Mouse (Mus musculus): ENCODE results near the gene Hes5. TPM values are rescaled to one million over a fixed set of nuclear protein-coding genes. Genes with fewer than 3 reads are reported as not detected.

Gene Hes5
- polyA plus RNA-seq (2015; fragmentation: Nextera tagmentation; extraction: Ambion mirVana), result 1.3 and 1.4 TPM in 2 replicates

GRCm38 (mm10) chr4:154960690-154961225, at the start of gene Hes5:
Gene Hes5, plus strand, starts transcription at chr4:154960923.
- H3K4me2 ChIP-seq (ENCODE audit: low read depth, low read length), result peak within 1 kb of the TSS; percentile 86
- no peak within 1 kb of the TSS for H3K27ac ChIP-seq (ENCODE audit: low read length)
- peak within 1 kb of the TSS; percentile 50 for H3K4me3 ChIP-seq (ENCODE audit: low read length)
- H3K4me1 ChIP-seq (ENCODE audit: control insufficient read depth, insufficient read depth, low read length), result peaks cover 43% of the 10 kb centered on the region
- ATAC-seq, result no peak
- no peaks in the 10 kb centered on the region for H3K9me3 ChIP-seq (ENCODE audit: control insufficient read depth, low read length)
- H3K36me3 ChIP-seq (ENCODE audit: control insufficient read depth, insufficient read depth, low read length), result no peaks in the 10 kb centered on the region
- H3K27me3 ChIP-seq (replicated peaks; ENCODE audit: control insufficient read depth, insufficient read depth, low read length), result peaks cover 65% of the 10 kb centered on the region
- WGBS, result under 1% methylated on average over 65 of the region's 65 CpGs
- H3K9ac ChIP-seq (ENCODE audit: low read depth, low read length), result peak within 1 kb of the TSS; percentile 50

- peaks cover 45% of the 10 kb centered on the region for H3K4me1 ChIP-seq (ENCODE audit: control insufficient read depth, insufficient read depth, low read length)
- H3K36me3 ChIP-seq (ENCODE audit: control insufficient read depth, insufficient read depth, low read length), result no peaks in the 10 kb centered on the region
- no peak overlapping the region for H3K4me3 ChIP-seq (ENCODE audit: low read length)
- no peaks in the 10 kb centered on the region for H3K27me3 ChIP-seq (replicated peaks; ENCODE audit: control insufficient read depth, insufficient read depth, low read length)
- H3K9ac ChIP-seq (ENCODE audit: low read depth, low read length), result no peak overlapping the region
- WGBS, result 46% methylated on average over 2 of the region's 2 CpGs
- no peaks in the 10 kb centered on the region for H3K9me3 ChIP-seq (ENCODE audit: control insufficient read depth, low read length)
- H3K27ac ChIP-seq (ENCODE audit: low read length), result peak overlapping the region; percentile 6
- peak; percentile 42 for ATAC-seq
- no peak overlapping the region for H3K4me2 ChIP-seq (ENCODE audit: low read depth, low read length)
These were observed 49.1 kb upstream of the Hes5 start for GRCm38 (mm10) chr4:154911644-154912043.

- no peaks in the 10 kb centered on the region for H3K9me3 ChIP-seq (ENCODE audit: control insufficient read depth, low read length)
- H3K27ac ChIP-seq (ENCODE audit: low read length), result no peak overlapping the region
- H3K4me1 ChIP-seq (ENCODE audit: control insufficient read depth, insufficient read depth, low read length), result peaks cover 39% of the 10 kb centered on the region
- H3K27me3 ChIP-seq (replicated peaks; ENCODE audit: control insufficient read depth, insufficient read depth, low read length), result no peaks in the 10 kb centered on the region
- no peak overlapping the region for H3K9ac ChIP-seq (ENCODE audit: low read depth, low read length)
- H3K4me2 ChIP-seq (ENCODE audit: low read depth, low read length), result no peak overlapping the region
- no peak overlapping the region for H3K4me3 ChIP-seq (ENCODE audit: low read length)
- ATAC-seq, result no peak
- H3K36me3 ChIP-seq (ENCODE audit: control insufficient read depth, insufficient read depth, low read length), result no peaks in the 10 kb centered on the region
- WGBS, result 81% methylated on average over 3 of the region's 3 CpGs
These were observed 46.9 kb upstream of the Hes5 start for GRCm38 (mm10) chr4:154913845-154914244.

GRCm38 (mm10) chr4:154914252-154914651, 46.5 kb upstream of the Hes5 start:
- no peak overlapping the region for H3K27ac ChIP-seq (ENCODE audit: low read length)
- no peaks in the 10 kb centered on the region for H3K36me3 ChIP-seq (ENCODE audit: control insufficient read depth, insufficient read depth, low read length)
- peaks cover 39% of the 10 kb centered on the region for H3K4me1 ChIP-seq (ENCODE audit: control insufficient read depth, insufficient read depth, low read length)
- H3K27me3 ChIP-seq (replicated peaks; ENCODE audit: control insufficient read depth, insufficient read depth, low read length), result no peaks in the 10 kb centered on the region
- no peak overlapping the region for H3K9ac ChIP-seq (ENCODE audit: low read depth, low read length)
- no peaks in the 10 kb centered on the region for H3K9me3 ChIP-seq (ENCODE audit: control insufficient read depth, low read length)
- 91% methylated on average over 4 of the region's 4 CpGs for WGBS
- peak; percentile 2 for ATAC-seq
- H3K4me3 ChIP-seq (ENCODE audit: low read length), result no peak overlapping the region
- no peak overlapping the region for H3K4me2 ChIP-seq (ENCODE audit: low read depth, low read length)

- ATAC-seq, result peak; percentile 92
- whole genome bisulfite sequencing, result 51% methylated on average over 3 of the region's 3 CpGs
- Histone ChIP-seq H3K4me3 (ENCODE audit: low read length) (no peak overlapping the region), H3K36me3 (ENCODE audit: control insufficient read depth, insufficient read depth, low read length) (no peaks in the 10 kb centered on the region), H3K27me3 (replicated peaks; ENCODE audit: control insufficient read depth, insufficient read depth, low read length) (no peaks in the 10 kb centered on the region), H3K9me3 (ENCODE audit: control insufficient read depth, low read length) (no peaks in the 10 kb centered on the region), H3K4me1 (ENCODE audit: control insufficient read depth, insufficient read depth, low read length) (peaks cover 39% of the 10 kb centered on the region), H3K27ac (ENCODE audit: low read length) (no peak overlapping the region), H3K9ac (ENCODE audit: low read depth, low read length) (no peak overlapping the region), H3K4me2 (ENCODE audit: low read depth, low read length) (no peak overlapping the region)
These were observed 46.0 kb upstream of the Hes5 start for GRCm38 (mm10) chr4:154914707-154915106.

- Histone ChIP-seq H3K4me1 (ENCODE audit: control insufficient read depth, insufficient read depth, low read length) (peaks cover 39% of the 10 kb centered on the region), H3K9me3 (ENCODE audit: control insufficient read depth, low read length) (no peaks in the 10 kb centered on the region), H3K36me3 (ENCODE audit: control insufficient read depth, insufficient read depth, low read length) (no peaks in the 10 kb centered on the region), H3K27ac (ENCODE audit: low read length) (no peak overlapping the region), H3K4me2 (ENCODE audit: low read depth, low read length) (no peak overlapping the region), H3K27me3 (replicated peaks; ENCODE audit: control insufficient read depth, insufficient read depth, low read length) (no peaks in the 10 kb centered on the region), H3K4me3 (ENCODE audit: low read length) (no peak overlapping the region), H3K9ac (ENCODE audit: low read depth, low read length) (no peak overlapping the region)
- 79% methylated on average over 10 of the region's 10 CpGs for WGBS
- ATAC-seq, result no peak
These were observed 45.4 kb upstream of the Hes5 start for GRCm38 (mm10) chr4:154915286-154915685.

GRCm38 (mm10) chr4:154916662-154917061, 44.1 kb upstream of the Hes5 start:
- H3K27me3 ChIP-seq (replicated peaks; ENCODE audit: control insufficient read depth, insufficient read depth, low read length), result no peaks in the 10 kb centered on the region
- H3K9ac ChIP-seq (ENCODE audit: low read depth, low read length), result no peak overlapping the region
- no peak overlapping the region for H3K4me2 ChIP-seq (ENCODE audit: low read depth, low read length)
- no peak overlapping the region for H3K27ac ChIP-seq (ENCODE audit: low read length)
- peak; percentile 14; the same call in 1 of the 2 replicates for ATAC-seq
- H3K9me3 ChIP-seq (ENCODE audit: control insufficient read depth, low read length), result no peaks in the 10 kb centered on the region
- H3K4me3 ChIP-seq (ENCODE audit: low read length), result no peak overlapping the region
- H3K36me3 ChIP-seq (ENCODE audit: control insufficient read depth, insufficient read depth, low read length), result no peaks in the 10 kb centered on the region
- WGBS, result 69% methylated on average over 4 of the region's 4 CpGs
- peaks cover 26% of the 10 kb centered on the region for H3K4me1 ChIP-seq (ENCODE audit: control insufficient read depth, insufficient read depth, low read length)

- Histone ChIP-seq H3K27me3 (replicated peaks; ENCODE audit: control insufficient read depth, insufficient read depth, low read length) (no peaks in the 10 kb centered on the region), H3K4me1 (ENCODE audit: control insufficient read depth, insufficient read depth, low read length) (peaks cover 13% of the 10 kb centered on the region), H3K9ac (ENCODE audit: low read depth, low read length) (no peak overlapping the region), H3K4me2 (ENCODE audit: low read depth, low read length) (no peak overlapping the region), H3K4me3 (ENCODE audit: low read length) (no peak overlapping the region), H3K27ac (ENCODE audit: low read length) (no peak overlapping the region), H3K9me3 (ENCODE audit: control insufficient read depth, low read length) (no peaks in the 10 kb centered on the region), H3K36me3 (ENCODE audit: control insufficient read depth, insufficient read depth, low read length) (peaks cover 3% of the 10 kb centered on the region; the same call in 1 of the 2 replicates)
- WGBS, result 84% methylated on average over 4 of the region's 4 CpGs
- ATAC-seq, result no peak
These were observed 38.4 kb upstream of the Hes5 start for GRCm38 (mm10) chr4:154922291-154922690.

GRCm38 (mm10) chr4:154922931-154923330, 37.8 kb upstream of the Hes5 start:
- Histone ChIP-seq H3K9me3 (ENCODE audit: control insufficient read depth, low read length) (no peaks in the 10 kb centered on the region), H3K36me3 (ENCODE audit: control insufficient read depth, insufficient read depth, low read length) (peaks cover 3% of the 10 kb centered on the region; the same call in 1 of the 2 replicates), H3K4me3 (ENCODE audit: low read length) (no peak overlapping the region), H3K4me2 (ENCODE audit: low read depth, low read length) (no peak overlapping the region), H3K4me1 (ENCODE audit: control insufficient read depth, insufficient read depth, low read length) (peaks cover 19% of the 10 kb centered on the region), H3K9ac (ENCODE audit: low read depth, low read length) (no peak overlapping the region), H3K27me3 (replicated peaks; ENCODE audit: control insufficient read depth, insufficient read depth, low read length) (no peaks in the 10 kb centered on the region), H3K27ac (ENCODE audit: low read length) (no peak overlapping the region)
- ATAC-seq, result no peak
- 75% methylated on average over 5 of the region's 5 CpGs for whole genome bisulfite sequencing

GRCm38 (mm10) chr4:154925413-154925812, 35.3 kb upstream of the Hes5 start:
- H3K4me2 ChIP-seq (ENCODE audit: low read depth, low read length), result no peak overlapping the region
- ATAC-seq, result no peak
- H3K9me3 ChIP-seq (ENCODE audit: control insufficient read depth, low read length), result no peaks in the 10 kb centered on the region
- peaks cover 3% of the 10 kb centered on the region; the same call in 1 of the 2 replicates for H3K36me3 ChIP-seq (ENCODE audit: control insufficient read depth, insufficient read depth, low read length)
- no peak overlapping the region for H3K27ac ChIP-seq (ENCODE audit: low read length)
- 53% methylated on average over 4 of the region's 4 CpGs for WGBS
- H3K27me3 ChIP-seq (replicated peaks; ENCODE audit: control insufficient read depth, insufficient read depth, low read length), result no peaks in the 10 kb centered on the region
- H3K4me1 ChIP-seq (ENCODE audit: control insufficient read depth, insufficient read depth, low read length), result peaks cover 26% of the 10 kb centered on the region
- no peak overlapping the region for H3K4me3 ChIP-seq (ENCODE audit: low read length)
- H3K9ac ChIP-seq (ENCODE audit: low read depth, low read length), result no peak overlapping the region
